Mouse (Mus musculus) liver, embryonic 16.5 days (tissue): ENCODE measurements at regions not wholly inside any gene's neighbourhood (a gene's known extent, or its start where the extent isn't known, plus 50 kb on each side); places are given as distances from the start of the nearest gene placed in this dataset.

Experiments
- ATAC-seq: fragments of 200-750 bp; cut with Nextera tagmentation; 2 replicates; pipeline ENCODE4 v1.8.0; 2017; ENCODE audit warnings: low read depth, mild to moderate bottlenecking, moderate number of reproducible peaks, moderate library complexity
- H3K27ac ChIP-seq: fragments of 300-500 bp; sonication (generic); 2 replicates; pipeline ENCODE4 v1.5.1; 2014; ENCODE audit warnings: mild to moderate bottlenecking, low read length
- H3K27me3 ChIP-seq: fragments of 300-500 bp; sonication (generic); 2 replicates; pipeline ENCODE4 v1.6.1; 2014; ENCODE audit warnings: low read depth, low read length, mixed read lengths; ENCODE audit not compliant: control insufficient read depth, insufficient read depth
- H3K36me3 ChIP-seq: fragments of 300-500 bp; sonication (generic); 2 replicates; pipeline ENCODE4 v1.6.1; 2014; ENCODE audit warnings: mild to moderate bottlenecking; ENCODE audit not compliant: control insufficient read depth, insufficient read depth
- H3K4me1 ChIP-seq: fragments of 300-500 bp; sonication (generic); 2 replicates; pipeline ENCODE4 v1.6.1; 2014; ENCODE audit warnings: low read depth, low read length, mixed read lengths; ENCODE audit not compliant: control insufficient read depth
- H3K4me2 ChIP-seq: fragments of 300-500 bp; sonication (generic); 2 replicates; pipeline ENCODE4 v1.6.1; 2014; ENCODE audit warnings: low read depth, low read length, mixed read lengths
- H3K4me3 ChIP-seq: fragments of 300-500 bp; sonication (generic); 2 replicates; pipeline ENCODE4 v1.5.1; 2014; ENCODE audit warnings: low read depth, mild to moderate bottlenecking, low read length
- H3K9ac ChIP-seq: fragments of 300-500 bp; sonication (generic); 2 replicates; pipeline ENCODE4 v1.6.1; 2014; ENCODE audit warnings: low read depth, low read length
- H3K9me3 ChIP-seq: fragments of 300-500 bp; sonication (generic); replicated peaks from 2 replicates; pipeline ENCODE4 v1.6.1; 2016; ENCODE audit warnings: low read length; ENCODE audit not compliant: control insufficient read depth
- WGBS: fragments of 180-500 bp; shearing (Covaris S2); extraction: QIAGEN DNeasy Blood & Tissue Kit; methylation state at CpG from one replicate; pipeline ENCODE4 v1.1.7; 2014; ENCODE audit not compliant: insufficient replicate concordance; 5-methylcytosine and 5-hydroxymethylcytosine counted together

GRCm38 (mm10) chr8:26438877-26439276, 319.5 kb downstream of the Gm45692 start:
- Histone ChIP-seq H3K4me1 (no peaks in the 10 kb centered on the region), H3K27ac (no peak overlapping the region), H3K4me3 (no peak overlapping the region), H3K4me2 (no peak overlapping the region), H3K9me3 (no peaks in the 10 kb centered on the region), H3K9ac (no peak overlapping the region), H3K27me3 (no peaks in the 10 kb centered on the region), H3K36me3 (no peaks in the 10 kb centered on the region)
- no peak for ATAC-seq
- 56% methylated on average over 16 of the region's 16 CpGs for WGBS

- no peaks in the 10 kb centered on the region for H3K4me1 ChIP-seq
- H3K9ac ChIP-seq = no peak overlapping the region
- ATAC-seq = no peak
- no peak overlapping the region for H3K4me3 ChIP-seq
- no peak overlapping the region for H3K27ac ChIP-seq
- H3K9me3 ChIP-seq = no peaks in the 10 kb centered on the region
- no peak overlapping the region for H3K4me2 ChIP-seq
- no peaks in the 10 kb centered on the region for H3K36me3 ChIP-seq
- WGBS = 58% methylated on average over 12 of the region's 12 CpGs
- H3K27me3 ChIP-seq = no peaks in the 10 kb centered on the region
Measured at GRCm38 (mm10) chr8:26441268-26442030, 322.1 kb downstream of the Gm45692 start.

- Histone ChIP-seq H3K4me1 (no peaks in the 10 kb centered on the region), H3K27ac (no peak overlapping the region), H3K4me3 (no peak overlapping the region), H3K9me3 (no peaks in the 10 kb centered on the region), H3K4me2 (no peak overlapping the region), H3K27me3 (no peaks in the 10 kb centered on the region), H3K36me3 (no peaks in the 10 kb centered on the region), H3K9ac (no peak overlapping the region)
- 33% methylated on average over 4 of the region's 4 CpGs for WGBS
- ATAC-seq = no peak
Measured at GRCm38 (mm10) chr8:26443041-26443440, 323.7 kb downstream of the Gm45692 start.

- WGBS = 64% methylated on average over 11 of the region's 11 CpGs
- no peak for ATAC-seq
- H3K9me3 ChIP-seq = no peaks in the 10 kb centered on the region
- H3K27ac ChIP-seq = no peak overlapping the region
- no peak overlapping the region for H3K4me2 ChIP-seq
- H3K9ac ChIP-seq = no peak overlapping the region
- H3K4me1 ChIP-seq = no peaks in the 10 kb centered on the region
- no peak overlapping the region for H3K4me3 ChIP-seq
- H3K36me3 ChIP-seq = no peaks in the 10 kb centered on the region
- no peaks in the 10 kb centered on the region for H3K27me3 ChIP-seq
Measured at GRCm38 (mm10) chr8:26443735-26444134, 324.4 kb downstream of the Gm45692 start.

GRCm38 (mm10) chr8:26445991-26446390, 326.7 kb downstream of the Gm45692 start:
- 57% methylated on average over 4 of the region's 4 CpGs for WGBS
- no peak for ATAC-seq
- Histone ChIP-seq H3K36me3 (no peaks in the 10 kb centered on the region), H3K4me3 (no peak overlapping the region), H3K27ac (no peak overlapping the region), H3K4me1 (no peaks in the 10 kb centered on the region), H3K4me2 (no peak overlapping the region), H3K9ac (no peak overlapping the region), H3K27me3 (no peaks in the 10 kb centered on the region), H3K9me3 (no peaks in the 10 kb centered on the region)

- H3K27ac ChIP-seq = no peak overlapping the region
- ATAC-seq = no peak
- no peaks in the 10 kb centered on the region for H3K9me3 ChIP-seq
- H3K27me3 ChIP-seq = no peaks in the 10 kb centered on the region
- 56% methylated on average over 8 of the region's 8 CpGs for WGBS
- no peak overlapping the region for H3K9ac ChIP-seq
- H3K36me3 ChIP-seq = no peaks in the 10 kb centered on the region
- no peak overlapping the region for H3K4me2 ChIP-seq
- H3K4me3 ChIP-seq = no peak overlapping the region
- no peaks in the 10 kb centered on the region for H3K4me1 ChIP-seq
Measured at GRCm38 (mm10) chr8:26447886-26448640, 328.7 kb downstream of the Gm45692 start.

GRCm38 (mm10) chr8:26449291-26449690, 330.0 kb downstream of the Gm45692 start:
- 65% methylated on average over 7 of the region's 7 CpGs for WGBS
- ATAC-seq = no peak
- no peaks in the 10 kb centered on the region for H3K9me3 ChIP-seq
- no peak overlapping the region for H3K4me3 ChIP-seq
- H3K27me3 ChIP-seq = no peaks in the 10 kb centered on the region
- H3K4me1 ChIP-seq = no peaks in the 10 kb centered on the region
- H3K27ac ChIP-seq = no peak overlapping the region
- no peaks in the 10 kb centered on the region for H3K36me3 ChIP-seq
- no peak overlapping the region for H3K9ac ChIP-seq
- H3K4me2 ChIP-seq = no peak overlapping the region

- ATAC-seq = no peak
- Histone ChIP-seq H3K4me1 (no peaks in the 10 kb centered on the region), H3K9me3 (no peaks in the 10 kb centered on the region), H3K36me3 (no peaks in the 10 kb centered on the region), H3K4me3 (no peak overlapping the region), H3K4me2 (no peak overlapping the region), H3K27me3 (no peaks in the 10 kb centered on the region), H3K9ac (no peak overlapping the region), H3K27ac (no peak overlapping the region)
- WGBS = 62% methylated on average over 10 of the region's 10 CpGs
Measured at GRCm38 (mm10) chr8:26450543-26450942, 331.2 kb downstream of the Gm45692 start.

GRCm38 (mm10) chr8:26452976-26453573, 333.7 kb downstream of the Gm45692 start:
- Histone ChIP-seq H3K4me2 (no peak overlapping the region), H3K27ac (no peak overlapping the region), H3K9ac (no peak overlapping the region), H3K36me3 (no peaks in the 10 kb centered on the region), H3K4me1 (no peaks in the 10 kb centered on the region), H3K27me3 (no peaks in the 10 kb centered on the region), H3K4me3 (no peak overlapping the region), H3K9me3 (no peaks in the 10 kb centered on the region)
- WGBS = 57% methylated on average over 5 of the region's 5 CpGs
- ATAC-seq = no peak
